Mouse (Mus musculus): ENCODE measurements around the gene Tor4a. TPM values are rescaled to one million over a fixed set of nuclear protein-coding genes. Genes with fewer than 3 reads are reported as not detected.

The Tor4a gene
- polyA plus RNA-seq, 1 experiment from 2014 or later, result 1.2 TPM

GRCm38 (mm10) chr2:25157655-25158054 is 39.0 kb downstream of the Tor4a start:
- Histone ChIP-seq H3K36me3 (no peaks in the 10 kb centered on the region), H3K9ac (replicated peaks) (no peak overlapping the region), H3K4me2 (replicated peaks) (no peak overlapping the region), H3K4me3 (replicated peaks) (no peak overlapping the region), H3K4me1 (replicated peaks) (0 out of 2 replicates have a peak, but pooled peaks cover under 1% of the 10 kb centered on the region), H3K27ac (no peak overlapping the region), H3K27me3 (no peaks in the 10 kb centered on the region), H3K9me3 (no peaks in the 10 kb centered on the region)
- no peak for ATAC-seq
- WGBS, result 57% methylated on average over 2 of the region's 2 CpGs

GRCm38 (mm10) chr2:25156990-25157389 is 39.7 kb downstream of the Tor4a start:
- Histone ChIP-seq H3K4me3 (replicated peaks) (no peak overlapping the region), H3K9ac (replicated peaks) (no peak overlapping the region), H3K4me2 (replicated peaks) (no peak overlapping the region), H3K9me3 (no peaks in the 10 kb centered on the region), H3K4me1 (replicated peaks) (no peaks in the 10 kb centered on the region), H3K27me3 (no peaks in the 10 kb centered on the region), H3K27ac (no peak overlapping the region), H3K36me3 (no peaks in the 10 kb centered on the region)
- WGBS, result 47% methylated on average over 2 of the region's 2 CpGs
- ATAC-seq, result no peak

GRCm38 (mm10) chr2:25156177-25156576 is 40.5 kb downstream of the Tor4a start:
- H3K36me3 ChIP-seq, result no peaks in the 10 kb centered on the region
- no peak overlapping the region for H3K4me2 ChIP-seq (replicated peaks)
- H3K9ac ChIP-seq (replicated peaks), result no peak overlapping the region
- WGBS, result 85% methylated on average over 3 of the region's 3 CpGs
- no peaks in the 10 kb centered on the region for H3K9me3 ChIP-seq
- H3K4me1 ChIP-seq (replicated peaks), result no peaks in the 10 kb centered on the region
- no peak for ATAC-seq
- H3K27me3 ChIP-seq, result no peaks in the 10 kb centered on the region
- no peak overlapping the region for H3K4me3 ChIP-seq (replicated peaks)
- no peak overlapping the region for H3K27ac ChIP-seq

GRCm38 (mm10) chr2:25151280-25151956 is 45.3 kb downstream of the Tor4a start:
- WGBS, result 72% methylated on average over 4 of the region's 4 CpGs
- H3K27ac ChIP-seq, result no peak overlapping the region
- no peak overlapping the region for H3K9ac ChIP-seq (replicated peaks)
- no peaks in the 10 kb centered on the region for H3K27me3 ChIP-seq
- no peak for ATAC-seq
- no peak overlapping the region for H3K4me2 ChIP-seq (replicated peaks)
- no peaks in the 10 kb centered on the region for H3K36me3 ChIP-seq
- no peak overlapping the region for H3K4me3 ChIP-seq (replicated peaks)
- no peaks in the 10 kb centered on the region for H3K9me3 ChIP-seq
- H3K4me1 ChIP-seq (replicated peaks), result no peaks in the 10 kb centered on the region

- Histone ChIP-seq H3K27me3 (no peaks in the 10 kb centered on the region), H3K9ac (replicated peaks) (no peak overlapping the region), H3K36me3 (no peaks in the 10 kb centered on the region), H3K27ac (no peak overlapping the region), H3K4me2 (replicated peaks) (no peak overlapping the region), H3K4me3 (replicated peaks) (no peak overlapping the region), H3K9me3 (no peaks in the 10 kb centered on the region), H3K4me1 (replicated peaks) (no peaks in the 10 kb centered on the region)
- ATAC-seq, result no peak
- WGBS, result 80% methylated on average over 2 of the region's 2 CpGs
These were observed 47.0 kb downstream of the Tor4a start for GRCm38 (mm10) chr2:25149643-25150042.

GRCm38 (mm10) chr2:25147892-25148291 is 48.8 kb downstream of the Tor4a start:
- H3K9me3 ChIP-seq, result no peaks in the 10 kb centered on the region
- H3K27me3 ChIP-seq, result no peaks in the 10 kb centered on the region
- H3K36me3 ChIP-seq, result no peaks in the 10 kb centered on the region
- WGBS, result 84% methylated on average over 5 of the region's 5 CpGs
- H3K4me2 ChIP-seq (replicated peaks), result no peak overlapping the region
- no peaks in the 10 kb centered on the region for H3K4me1 ChIP-seq (replicated peaks)
- no peak overlapping the region for H3K27ac ChIP-seq
- no peak overlapping the region for H3K9ac ChIP-seq (replicated peaks)
- no peak overlapping the region for H3K4me3 ChIP-seq (replicated peaks)
- ATAC-seq, result no peak

- no peak for ATAC-seq
- Histone ChIP-seq H3K4me3 (replicated peaks) (no peak overlapping the region), H3K9ac (replicated peaks) (no peak overlapping the region), H3K27me3 (no peaks in the 10 kb centered on the region), H3K36me3 (no peaks in the 10 kb centered on the region), H3K9me3 (no peaks in the 10 kb centered on the region), H3K4me2 (replicated peaks) (no peak overlapping the region), H3K4me1 (replicated peaks) (no peaks in the 10 kb centered on the region), H3K27ac (no peak overlapping the region)
- WGBS, result 95% methylated on average over 5 of the region's 5 CpGs
These were observed 49.3 kb downstream of the Tor4a start for GRCm38 (mm10) chr2:25147398-25147797.

- Histone ChIP-seq H3K27ac (no peak overlapping the region), H3K9ac (replicated peaks) (no peak overlapping the region), H3K4me2 (replicated peaks) (no peak overlapping the region), H3K4me1 (replicated peaks) (no peaks in the 10 kb centered on the region), H3K4me3 (replicated peaks) (no peak overlapping the region), H3K27me3 (no peaks in the 10 kb centered on the region), H3K36me3 (no peaks in the 10 kb centered on the region), H3K9me3 (no peaks in the 10 kb centered on the region)
- 84% methylated on average over 6 of the region's 6 CpGs for WGBS
- ATAC-seq, result no peak
These were observed 51.3 kb downstream of the Tor4a start for GRCm38 (mm10) chr2:25145346-25145745.

Other genes with a start within 250 kb of the Tor4a start
- 12.3 and 20.4 TPM in 2 replicates for gene Zmynd19, start 247.1 kb downstream of the Tor4a start, polyA plus RNA-seq (2015; fragmentation: Nextera tagmentation; extraction: Ambion mirVana)
- gene Dph7, start 234.5 kb downstream of the Tor4a start, polyA plus RNA-seq (2015; fragmentation: Nextera tagmentation; extraction: Ambion mirVana), result 36.3 and 41.8 TPM in 2 replicates
- gene Mrpl41, start 221.8 kb downstream of the Tor4a start, polyA plus RNA-seq (2015; fragmentation: Nextera tagmentation; extraction: Ambion mirVana), result 162 and 172 TPM in 2 replicates
- gene Pnpla7, start 220.9 kb downstream of the Tor4a start, polyA plus RNA-seq (2015; fragmentation: Nextera tagmentation; extraction: Ambion mirVana), result 3.3 and 4.2 TPM in 2 replicates
- gene Nsmf, start 142.5 kb downstream of the Tor4a start, polyA plus RNA-seq (2015; fragmentation: Nextera tagmentation; extraction: Ambion mirVana), result 110 and 115 TPM in 2 replicates
- gene Entpd8, start 116.6 kb downstream of the Tor4a start, polyA plus RNA-seq (2015; fragmentation: Nextera tagmentation; extraction: Ambion mirVana), result not detected in 2 replicates
- gene Noxa1, start 101.7 kb downstream of the Tor4a start, polyA plus RNA-seq (2015; fragmentation: Nextera tagmentation; extraction: Ambion mirVana), result 0.16 TPM in 1 of 2 replicates, not detected in the other
- gene Nrarp, start 16.1 kb downstream of the Tor4a start, polyA plus RNA-seq (2015; fragmentation: Nextera tagmentation; extraction: Ambion mirVana), result 26.8 and 33.9 TPM in 2 replicates
- 113 and 117 TPM in 2 replicates for gene Nelfb, start 14.6 kb upstream of the Tor4a start, polyA plus RNA-seq (2015; fragmentation: Nextera tagmentation; extraction: Ambion mirVana)
- gene Stpg3, start 17.8 kb upstream of the Tor4a start, polyA plus RNA-seq (2015; fragmentation: Nextera tagmentation; extraction: Ambion mirVana), result not detected in 2 replicates
- 0.89 TPM in 1 of 2 replicates, not detected in the other for gene Fam166a, start 21.9 kb upstream of the Tor4a start, polyA plus RNA-seq (2015; fragmentation: Nextera tagmentation; extraction: Ambion mirVana)
- 362 and 392 TPM in 2 replicates for gene Tubb4b, start 27.8 kb upstream of the Tor4a start, polyA plus RNA-seq (2015; fragmentation: Nextera tagmentation; extraction: Ambion mirVana)
- gene Slc34a3, start 37.5 kb upstream of the Tor4a start, polyA plus RNA-seq (2015; fragmentation: Nextera tagmentation; extraction: Ambion mirVana), result not detected in 2 replicates
- not detected in 2 replicates for gene Rnf224, start 39.9 kb upstream of the Tor4a start, polyA plus RNA-seq (2015; fragmentation: Nextera tagmentation; extraction: Ambion mirVana)
- 64.5 and 73.2 TPM in 2 replicates for gene Rnf208, start 45.4 kb upstream of the Tor4a start, polyA plus RNA-seq (2015; fragmentation: Nextera tagmentation; extraction: Ambion mirVana)
- not detected in 2 replicates for gene Cysrt1, start 45.6 kb upstream of the Tor4a start, polyA plus RNA-seq (2015; fragmentation: Nextera tagmentation; extraction: Ambion mirVana)
- 4.9 and 5.1 TPM in 2 replicates for gene AL732309.1, start 50.0 kb upstream of the Tor4a start, polyA plus RNA-seq (2015; fragmentation: Nextera tagmentation; extraction: Ambion mirVana)
- 18.6 and 19.6 TPM in 2 replicates for gene Tmem203, start 58.6 kb upstream of the Tor4a start, polyA plus RNA-seq (2015; fragmentation: Nextera tagmentation; extraction: Ambion mirVana)
- gene Tprn, start 65.7 kb upstream of the Tor4a start, polyA plus RNA-seq (2015; fragmentation: Nextera tagmentation; extraction: Ambion mirVana), result 11.4 and 13.3 TPM in 2 replicates
- gene Ssna1, start 75.6 kb upstream of the Tor4a start, polyA plus RNA-seq (2015; fragmentation: Nextera tagmentation; extraction: Ambion mirVana), result 205 and 216 TPM in 2 replicates
- 147 and 149 TPM in 2 replicates for gene Anapc2, start 75.6 kb upstream of the Tor4a start, polyA plus RNA-seq (2015; fragmentation: Nextera tagmentation; extraction: Ambion mirVana)
- gene Tmem210, start 91.3 kb upstream of the Tor4a start, polyA plus RNA-seq (2015; fragmentation: Nextera tagmentation; extraction: Ambion mirVana), result not detected in 2 replicates
- 0.27 TPM in 1 of 2 replicates, not detected in the other for gene Lrrc26, start 93.0 kb upstream of the Tor4a start, polyA plus RNA-seq (2015; fragmentation: Nextera tagmentation; extraction: Ambion mirVana)
- gene Grin1, start 122.3 kb upstream of the Tor4a start, polyA plus RNA-seq (2015; fragmentation: Nextera tagmentation; extraction: Ambion mirVana), result 17.5 and 19.0 TPM in 2 replicates
- gene Man1b1, start 135.5 kb upstream of the Tor4a start, polyA plus RNA-seq (2015; fragmentation: Nextera tagmentation; extraction: Ambion mirVana), result 60.0 and 66.4 TPM in 2 replicates
- 19.9 and 23.7 TPM in 2 replicates for gene Dpp7, start 159.5 kb upstream of the Tor4a start, polyA plus RNA-seq (2015; fragmentation: Nextera tagmentation; extraction: Ambion mirVana)
- 3.9 and 4.4 TPM in 2 replicates for gene Uap1l1, start 168.8 kb upstream of the Tor4a start, polyA plus RNA-seq (2015; fragmentation: Nextera tagmentation; extraction: Ambion mirVana)
- 23.1 and 25.5 TPM in 2 replicates for gene Sapcd2, start 175.4 kb upstream of the Tor4a start, polyA plus RNA-seq (2015; fragmentation: Nextera tagmentation; extraction: Ambion mirVana)
- 0.62 and 1.0 TPM in 2 replicates for gene Entpd2, start 199.0 kb upstream of the Tor4a start, polyA plus RNA-seq (2015; fragmentation: Nextera tagmentation; extraction: Ambion mirVana)
- 380 and 389 TPM in 2 replicates for gene Npdc1, start 202.5 kb upstream of the Tor4a start, polyA plus RNA-seq (2015; fragmentation: Nextera tagmentation; extraction: Ambion mirVana)
- gene Fut7, start 226.4 kb upstream of the Tor4a start, polyA plus RNA-seq (2015; fragmentation: Nextera tagmentation; extraction: Ambion mirVana), result 0.49 TPM in 1 of 2 replicates, not detected in the other
- 10.2 and 11.1 TPM in 2 replicates for gene Abca2, start 231.8 kb upstream of the Tor4a start, polyA plus RNA-seq (2015; fragmentation: Nextera tagmentation; extraction: Ambion mirVana)